Comparison of ENCODE assay signal across 9 mouse cellular contexts in the genomic region with DNA sequence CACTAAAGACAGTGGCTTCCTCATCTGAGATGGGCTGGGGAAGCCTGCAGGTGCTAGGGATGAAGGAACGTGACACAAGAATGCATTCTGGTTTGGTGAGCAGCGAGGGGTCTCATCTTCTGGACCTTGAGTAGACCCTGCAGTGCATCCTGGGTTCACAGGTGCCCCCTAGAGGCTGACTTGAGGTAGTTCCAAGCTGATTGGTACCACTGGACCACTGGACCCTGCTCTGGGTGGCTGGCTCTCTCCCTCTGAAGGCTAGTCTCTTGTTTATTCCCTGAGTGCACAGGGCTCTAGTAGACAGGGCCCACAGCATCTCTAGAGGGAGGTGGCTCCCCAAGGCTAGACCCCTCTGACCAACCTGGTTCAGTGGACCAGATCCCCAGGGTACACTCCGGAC. TPM values are rescaled to one million over a fixed set of nuclear protein-coding genes. Genes with fewer than 3 reads are reported as not detected.
DNase-seq lines count a peak whose midpoint lies in the region; ATAC-seq and TF ChIP-seq lines count a peak whose summit lies in the region.
"Had no signal": no experiment of that assay in that cellular context is flagged by ENCODE, and none has a peak within 500 bp of the region (broad histone marks: within the 10 kb centered on the region; RNA-seq: fewer than 3 reads in every experiment).

No protein-coding gene starts in this region.

- H3K4me2 ChIP-seq in liver, postnatal 0 days (ENCODE audit: low read depth, low read length): no peak overlapping the region
- H3K4me2 ChIP-seq in forebrain, embryonic 16.5 days (ENCODE audit: low read length): no peak overlapping the region
- H3K4me2 ChIP-seq: limb, embryonic 15.5 days had no signal

- peaks cover 8% of the 10 kb centered on the region for H3K27me3 ChIP-seq in liver, postnatal 0 days (ENCODE audit: insufficient read depth, low read length)
- no peaks in the 10 kb centered on the region for H3K27me3 ChIP-seq in small intestine, adult 2 months (ENCODE audit: control insufficient read depth, insufficient read depth, low read length)
- no peaks in the 10 kb centered on the region for H3K27me3 ChIP-seq in forebrain, embryonic 16.5 days (replicated peaks; ENCODE audit: control insufficient read depth, insufficient read depth, low read length)

- peak; percentile 52 for TF ChIP-seq CTCF in liver, postnatal 0 days (IDR thresholded peaks at IDR 0.05; ENCODE audit: low read depth)
- TF ChIP-seq CTCF in bone marrow macrophage, adult 2 months (IDR thresholded peaks at IDR 0.05; ENCODE audit: low read depth, low read length): peak; percentile 30; the same call in 1 of the 2 replicates
- peak; percentile 54; the same call in 1 of the 2 replicates for TF ChIP-seq CTCF in small intestine, adult 2 months (IDR thresholded peaks at IDR 0.05; ENCODE audit: extremely low read depth, insufficient read length, insufficient replicate concordance, low read depth, low read length)

- peaks cover 12% of the 10 kb centered on the region; the same call in 1 of the 2 replicates for H3K4me1 ChIP-seq in liver, postnatal 0 days (ENCODE audit: insufficient read depth)
- H3K4me1 ChIP-seq in bone marrow macrophage, adult 2 months (ENCODE audit: control insufficient read depth, insufficient read depth, low read length): no peaks in the 10 kb centered on the region
- H3K4me1 ChIP-seq in small intestine, adult 2 months (ENCODE audit: control insufficient read depth, insufficient read depth, insufficient read length, low read length): peaks cover 14% of the 10 kb centered on the region; the same call in 1 of the 2 replicates
- peaks cover 47% of the 10 kb centered on the region for H3K4me1 ChIP-seq in forebrain, embryonic 16.5 days (replicated peaks; ENCODE audit: control insufficient read depth, insufficient read depth, low read length)

- ATAC-seq in cerebellum, adult (ENCODE audit: insufficient number of reproducible peaks, low FRiP score, low TSS enrichment): no peak
- no peak for ATAC-seq in liver, postnatal 0 days
- ATAC-seq in forebrain, embryonic 16.5 days: no peak

- no peak overlapping the region for H3K9ac ChIP-seq in liver, postnatal 0 days (replicated peaks)
- H3K9ac ChIP-seq in forebrain, embryonic 16.5 days (replicated peaks; ENCODE audit: low read depth, low read length): no peak overlapping the region
- H3K9ac ChIP-seq: limb, embryonic 15.5 days had no signal

- no peak overlapping the region for H3K27ac ChIP-seq in liver, postnatal 0 days (ENCODE audit: low read depth)
- no peak overlapping the region for H3K27ac ChIP-seq in bone marrow macrophage, adult 2 months (ENCODE audit: insufficient read depth, low read depth, low read length)
- H3K27ac ChIP-seq in small intestine, adult 2 months (ENCODE audit: insufficient read depth, low read depth, low read length): no peak overlapping the region
- H3K27ac ChIP-seq in forebrain, embryonic 16.5 days (ENCODE audit: low read length): no peak overlapping the region
- H3K27ac ChIP-seq: limb, embryonic 15.5 days had no signal

- 53% methylated on average over 3 of the region's 3 CpGs for WGBS in liver, postnatal 0 days (ENCODE audit: insufficient replicate concordance)
- whole genome bisulfite sequencing in small intestine, adult 2 months: 70% methylated on average over 3 of the region's 3 CpGs
- 65% methylated on average over 3 of the region's 3 CpGs for WGBS in forebrain, embryonic 16.5 days

- no peak for TF ChIP-seq EP300 in liver, postnatal 0 days (IDR thresholded peaks at IDR 0.05; ENCODE audit: low read depth)

- no peaks in the 10 kb centered on the region for H3K36me3 ChIP-seq in liver, postnatal 0 days (replicated peaks; ENCODE audit: insufficient read depth, low read length)
- peaks cover 2% of the 10 kb centered on the region; the same call in 1 of the 2 replicates for H3K36me3 ChIP-seq in small intestine, adult 2 months (ENCODE audit: control insufficient read depth, insufficient read depth, low read length)
- H3K36me3 ChIP-seq in forebrain, embryonic 16.5 days (ENCODE audit: control insufficient read depth, insufficient read depth): no peaks in the 10 kb centered on the region
- H3K36me3 ChIP-seq: limb, embryonic 15.5 days had no signal

- TF ChIP-seq POLR2A in bone marrow macrophage, adult 2 months (IDR thresholded peaks at IDR 0.05; ENCODE audit: borderline replicate concordance, low read depth, low read length): no peak
- TF ChIP-seq POLR2A in small intestine, adult 2 months (IDR thresholded peaks at IDR 0.05; ENCODE audit: low read depth, low read length): no peak

- H3K4me3 ChIP-seq in liver, postnatal 0 days (ENCODE audit: low read depth, low read length): no peak overlapping the region
- no peak overlapping the region for H3K4me3 ChIP-seq in bone marrow macrophage, adult 2 months (ENCODE audit: insufficient read depth, low read length)
- H3K4me3 ChIP-seq in small intestine, adult 2 months (ENCODE audit: low read depth, low read length): no peak overlapping the region
- H3K4me3 ChIP-seq in forebrain, embryonic 16.5 days (replicated peaks; ENCODE audit: low read length): no peak overlapping the region
- H3K4me3 ChIP-seq: limb, embryonic 15.5 days had no signal

- no peaks in the 10 kb centered on the region for H3K9me3 ChIP-seq in liver, postnatal 0 days (ENCODE audit: low read length)
- no peaks in the 10 kb centered on the region for H3K9me3 ChIP-seq in forebrain, embryonic 16.5 days (ENCODE audit: control insufficient read depth, low read length)
- H3K9me3 ChIP-seq: limb, embryonic 15.5 days had no signal

- peak; percentile 66 to 70 for DNase-seq in cerebellum, adult 18-20 months
- DNase-seq in liver, postnatal 0 days: no peak
- no peak for DNase-seq in liver
- no peak for DNase-seq in gastrocnemius, adult 8-10 months (ENCODE audit: low spot score in 2 of 2)

RNA-seq across cellular contexts. Expression of a gene that starts 6.7 kb away (rescaled TPM):
- polyA plus RNA-seq in liver, postnatal 0 days (2015; fragmentation: Nextera tagmentation; extraction: Ambion mirVana): 4.9 and 5.3 TPM in 2 replicates
- 1.1 and 1.9 TPM in 2 replicates for polyA plus RNA-seq in bone marrow macrophage, adult 2 months (2012; ENCODE audit: insufficient read depth, insufficient read length, missing spikeins)
- polyA plus RNA-seq in small intestine, adult 2 months (2012; rRNA removed): 5.3 and 11.9 TPM in 2 replicates
- total RNA-seq in gastrocnemius, adult 8-10 months (2022): 1 to 10 TPM in 2 of 4 experiments, under 1 TPM in 2; 0.80 to 1.4 (median 1.1) TPM
- polyA plus RNA-seq in forebrain, embryonic 16.5 days (2015; fragmentation: Nextera tagmentation; extraction: Ambion mirVana): 32.5 and 33.3 TPM in 2 replicates

Comparison
In these comparisons a context has a peak if more than half of its experiments do, and no peak if none do; other contexts are left out.
1. DNase-seq: peak in cerebellum, adult 18-20 months (2 of 2); none in liver, postnatal 0 days (single experiment), liver (single experiment) and gastrocnemius, adult 8-10 months (0 of 2).
2. Peak in every context shown above with its lines, with median percentiles within 50 percentile points of each other: CTCF ChIP-seq.